Mouse (Mus musculus) thymus, postnatal 10 days (tissue): ENCODE data around the gene Vav1.

Source experiments
- DNase-seq, 2 experiments: peaks; one replicate each; pipeline ENCODE4 v3.0.0; 2021; ENCODE audit warnings: low spot score in 2 of 2

Vav1 gene

GRCm38 (mm10) chr17:57335673-57336303 is 56.9 kb downstream of the Vav1 start:
- DNase-seq: peak; percentile 76 to 92

- DNase-seq: no peak
These were observed 59.1 kb downstream of the Vav1 start for GRCm38 (mm10) chr17:57337996-57338395.

GRCm38 (mm10) chr17:57339298-57339697 is 60.4 kb downstream of the Vav1 start:
- DNase-seq: no peak

- peak; percentile 18 to 23 for DNase-seq
These were observed 62.7 kb downstream of the Vav1 start for GRCm38 (mm10) chr17:57341568-57341967.

- DNase-seq: no peak
These were observed 65.3 kb downstream of the Vav1 start for GRCm38 (mm10) chr17:57344029-57344707.

GRCm38 (mm10) chr17:57347017-57347416 is 68.1 kb downstream of the Vav1 start:
- no peak for DNase-seq

GRCm38 (mm10) chr17:57347781-57348180 is 68.9 kb downstream of the Vav1 start:
- no peak for DNase-seq

GRCm38 (mm10) chr17:57349067-57349466 is 70.2 kb downstream of the Vav1 start:
- no peak for DNase-seq

- DNase-seq: no peak
These were observed 71.3 kb downstream of the Vav1 start for GRCm38 (mm10) chr17:57350212-57350611.

GRCm38 (mm10) chr17:57351107-57351506 is 72.2 kb downstream of the Vav1 start:
- DNase-seq: no peak

GRCm38 (mm10) chr17:57358441-57358840 is 79.5 kb downstream of the Vav1 start, which contains the start of gene Adgre1:
TSS of gene Adgre1 (plus strand) at chr17:57358691.
- no peak for DNase-seq

- DNase-seq: no peak
These were observed 80.8 kb downstream of the Vav1 start for GRCm38 (mm10) chr17:57359485-57360241.
